Mouse (Mus musculus) CH12.LX (cell line): Measurements from ENCODE around the gene Ascc2.

Experiments
- CTCF ChIP-seq, 2 experiments: IDR thresholded peaks in 1 of 2; conservative IDR thresholded peaks in 1 of 2; 2 replicates each; pipeline ENCODE4 v1.5.1; 2011 to 2012; ENCODE audit warnings: low read depth in 2 of 2, low read length in 2 of 2, improper control_type of control experiment in 1 of 2, inconsistent platforms in 1 of 2, mild to moderate bottlenecking in 1 of 2, moderate library complexity in 1 of 2
- E2F4 ChIP-seq: IDR thresholded peaks from 2 replicates; pipeline ENCODE4 v1.6.1; 2011; ENCODE audit warnings: low read depth, low read length, improper control_type of control experiment; ENCODE audit not compliant: insufficient replicate concordance
- KAT2A ChIP-seq: IDR thresholded peaks from 2 replicates; pipeline ENCODE4 v1.6.1; 2012; ENCODE audit warnings: low read length, improper control_type of control experiment, inconsistent platforms; ENCODE audit not compliant: insufficient replicate concordance
- MAFK ChIP-seq: IDR thresholded peaks from 2 replicates; pipeline ENCODE4 v1.6.1; 2011; ENCODE audit warnings: low read length, improper control_type of control experiment; ENCODE audit not compliant: insufficient replicate concordance
- MAZ ChIP-seq: IDR thresholded peaks from 2 replicates; pipeline ENCODE4 v1.6.1; 2012; ENCODE audit warnings: low read depth, mild to moderate bottlenecking, inconsistent platforms, low read length, improper control_type of control experiment, moderate library complexity
- POLR2A ChIP-seq: IDR thresholded peaks from 2 replicates; pipeline ENCODE4 v1.6.1; 2011; ENCODE audit warnings: low read depth, mild to moderate bottlenecking, improper control_type of control experiment, low read length
- SIN3A ChIP-seq: IDR thresholded peaks from 2 replicates; pipeline ENCODE4 v1.6.1; 2012; ENCODE audit warnings: low read length, improper control_type of control experiment, inconsistent platforms
- USF2 ChIP-seq: conservative IDR thresholded peaks from 2 replicates; pipeline ENCODE4 v1.6.1; 2011; ENCODE audit warnings: low read depth, low read length, improper control_type of control experiment

DNA sequence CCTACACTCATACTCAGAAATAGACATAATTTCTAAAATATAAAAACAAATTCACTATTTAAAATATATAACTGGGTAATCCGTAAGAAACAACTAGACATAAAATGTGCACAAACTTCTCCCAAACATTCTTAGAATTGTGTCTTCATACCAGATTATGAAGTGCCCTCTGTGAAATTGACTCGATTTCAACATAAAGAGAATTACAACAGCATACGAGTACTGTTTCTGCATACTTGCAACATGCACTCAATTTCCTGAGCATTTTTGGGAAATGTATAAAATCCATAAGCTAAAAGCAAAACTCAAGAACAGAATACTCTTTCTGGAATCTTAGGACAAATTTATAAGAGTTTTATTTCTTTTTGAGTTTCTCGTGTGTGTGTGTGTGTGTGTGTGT, 45.7 kb upstream of the Ascc2 start:
- TF ChIP-seq POLR2A (no peak), E2F4 (no peak), SIN3A (no peak), CTCF (conservative IDR thresholded peaks at IDR 0.05 in 1 of 2, IDR thresholded peaks at IDR 0.05 in 1 of 2; ENCODE audit: low read depth in 2 of 2, low read length in 2 of 2) (no peak), KAT2A (no peak), USF2 (no peak), MAFK (no peak), MAZ (no peak)
